Mouse (Mus musculus): ENCODE measurements at regions not wholly inside any gene's neighbourhood (a gene's known extent, or its start where the extent isn't known, plus 50 kb on each side); places are given as distances from the start of the nearest gene placed in this dataset.

GRCm38 (mm10) chr15:63559293-63559692 is 285.7 kb downstream of the Gsdmc2 start:
- TF ChIP-seq ZC3H11A (IDR thresholded peaks at IDR 0.05; ENCODE audit: borderline replicate concordance, low read depth, low read length) (no peak), MAFK (IDR thresholded peaks at IDR 0.05; ENCODE audit: insufficient read depth, low read depth, low read length) (no peak), HCFC1 (IDR thresholded peaks at IDR 0.05; ENCODE audit: borderline replicate concordance, insufficient read depth, low read length) (no peak)

Data from ES-E14 (cell line).